Mouse (Mus musculus) heart, embryonic 14.5 days (tissue): ENCODE data around the gene Trpm2. TPM values are rescaled to one million over a fixed set of nuclear protein-coding genes. Genes with fewer than 3 reads are reported as not detected.

Source experiments
- ATAC-seq: fragments of 200-750 bp; cut with Nextera tagmentation; 2 replicates; pipeline ENCODE4 v1.8.0; 2017; ENCODE audit warnings: low read depth, moderate TSS enrichment; ENCODE audit not compliant: insufficient number of reproducible peaks, insufficient read depth, low FRiP score
- H3K27ac ChIP-seq, 2 experiments: fragments of 200-500 bp in 1 of 2; fragments of 300-500 bp in 1 of 2; sonication (generic) in 1 of 2; replicated peaks in 1 of 2; 2 replicates each; pipeline ENCODE4 v1.5.1; 2012 to 2014; ENCODE audit warnings: low read depth in 2 of 2, low read length in 2 of 2, control low read depth in 1 of 2, mild to moderate bottlenecking in 1 of 2, mixed read lengths in 1 of 2; ENCODE audit not compliant: control insufficient read depth in 1 of 2, insufficient read depth in 1 of 2
- H3K27me3 ChIP-seq: fragments of 300-500 bp; sonication (generic); 2 replicates; pipeline ENCODE4 v1.6.1; 2014; ENCODE audit warnings: mild to moderate bottlenecking, low read length, control low read depth; ENCODE audit not compliant: control insufficient read depth, insufficient read depth
- H3K36me3 ChIP-seq: fragments of 300-500 bp; sonication (generic); 2 replicates; pipeline ENCODE4 v1.6.1; 2014; ENCODE audit warnings: mild to moderate bottlenecking, control low read depth, low read length, mixed read lengths; ENCODE audit not compliant: control insufficient read depth, insufficient read depth
- H3K4me1 ChIP-seq, 2 experiments: fragments of 200-500 bp in 1 of 2; fragments of 300-500 bp in 1 of 2; sonication (generic) in 1 of 2; 2 replicates each; pipeline ENCODE4 v1.6.1; 2012 to 2014; ENCODE audit warnings: low read length in 2 of 2, control low read depth in 1 of 2, mixed read lengths in 1 of 2; ENCODE audit not compliant: control insufficient read depth in 2 of 2, insufficient read depth in 2 of 2
- H3K4me2 ChIP-seq: fragments of 300-500 bp; sonication (generic); 2 replicates; pipeline ENCODE4 v1.6.1; 2014; ENCODE audit warnings: mild to moderate bottlenecking, low read length
- H3K4me3 ChIP-seq, 2 experiments: fragments of 200-500 bp in 1 of 2; fragments of 300-500 bp in 1 of 2; sonication (generic) in 1 of 2; 2 replicates each; pipeline ENCODE4 v1.5.1; 2012 to 2014; ENCODE audit warnings: low read length in 2 of 2, mild to moderate bottlenecking in 2 of 2, control low read depth in 1 of 2, low read depth in 1 of 2, moderate library complexity in 1 of 2; ENCODE audit not compliant: control insufficient read depth in 1 of 2, insufficient read depth in 1 of 2
- H3K9ac ChIP-seq: fragments of 300-500 bp; sonication (generic); 2 replicates; pipeline ENCODE4 v1.6.1; 2014; ENCODE audit warnings: mild to moderate bottlenecking, low read length
- H3K9me3 ChIP-seq: fragments of 300-500 bp; sonication (generic); 2 replicates; pipeline ENCODE4 v1.6.1; 2016; ENCODE audit warnings: low read length, control low read depth; ENCODE audit not compliant: control insufficient read depth
- WGBS: fragments of 180-500 bp; shearing (Covaris S2); extraction: QIAGEN DNeasy Blood & Tissue Kit; methylation state at CpG from one replicate; pipeline ENCODE4 v1.1.7; 2014; 5-methylcytosine and 5-hydroxymethylcytosine counted together
- polyA plus RNA-seq: library from polyadenylated mRNA; unstranded; fragments of >200 nt; fragmentation: Nextera tagmentation; extraction: Ambion mirVana; gene quantifications from 2 replicates; pipeline ENCODE4 v1.2.1, GENCODE M21; 2014

The Trpm2 gene
- polyA plus RNA-seq, 1 experiment from 2014 or later, result 0.51 TPM

DNA sequence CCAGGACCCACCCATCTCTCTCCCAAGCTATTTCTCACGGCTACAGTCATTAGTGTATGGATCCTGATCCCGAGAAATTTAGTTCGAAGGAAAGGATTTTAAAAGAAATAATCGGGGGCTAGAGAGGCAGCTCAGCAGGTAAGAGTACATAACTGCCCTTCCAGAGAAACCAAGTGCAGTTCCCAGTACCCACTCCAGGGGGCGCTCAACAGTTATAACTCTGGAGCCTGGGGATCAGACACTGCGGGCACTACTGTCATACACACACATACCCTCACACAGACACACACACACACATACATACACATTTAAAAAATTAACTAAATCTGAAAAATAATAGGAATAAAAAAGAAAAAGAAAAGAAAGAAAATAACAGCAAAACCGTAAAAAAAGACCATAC lies 44.2 kb downstream of the Trpm2 start:
- H3K9me3 ChIP-seq, result no peaks in the 10 kb centered on the region
- ATAC-seq, result no peak
- WGBS, result 31% methylated on average over 7 of the region's 7 CpGs

GRCm38 (mm10) chr10:77922681-77923080 lies 47.7 kb downstream of the Trpm2 start:
- no peak overlapping the region for H3K4me3 ChIP-seq
- no peaks in the 10 kb centered on the region for H3K9me3 ChIP-seq
- H3K27ac ChIP-seq, result no peak overlapping the region
- H3K9ac ChIP-seq, result no peak overlapping the region
- no peak for ATAC-seq
- H3K36me3 ChIP-seq, result no peaks in the 10 kb centered on the region
- 60% methylated on average over 4 of the region's 4 CpGs for WGBS
- H3K4me2 ChIP-seq, result no peak overlapping the region
- peaks cover 3% of the 10 kb centered on the region; the same call in 1 of the 2 replicates for H3K27me3 ChIP-seq
- H3K4me1 ChIP-seq, result no peaks in the 10 kb centered on the region

More for the DNA sequence above, 44.2 kb downstream of the Trpm2 start:
- Histone ChIP-seq H3K27me3 (peaks cover 3% of the 10 kb centered on the region; the same call in 1 of the 2 replicates), H3K27ac (no peak overlapping the region), H3K4me3 (no peak overlapping the region), H3K36me3 (no peaks in the 10 kb centered on the region), H3K4me2 (no peak overlapping the region), H3K9ac (no peak overlapping the region), H3K4me1 (no peaks in the 10 kb centered on the region)

GRCm38 (mm10) chr10:77921009-77921408 lies 49.4 kb downstream of the Trpm2 start:
- Histone ChIP-seq H3K9ac (no peak overlapping the region), H3K27me3 (peaks cover 3% of the 10 kb centered on the region; the same call in 1 of the 2 replicates), H3K4me2 (no peak overlapping the region), H3K4me3 (no peak overlapping the region), H3K27ac (no peak overlapping the region), H3K4me1 (no peaks in the 10 kb centered on the region), H3K9me3 (no peaks in the 10 kb centered on the region), H3K36me3 (no peaks in the 10 kb centered on the region)
- WGBS, result 65% methylated on average over 5 of the region's 5 CpGs
- 0 out of 2 replicates have a peak, but pooled peaks have one; percentile 43 for ATAC-seq

DNA sequence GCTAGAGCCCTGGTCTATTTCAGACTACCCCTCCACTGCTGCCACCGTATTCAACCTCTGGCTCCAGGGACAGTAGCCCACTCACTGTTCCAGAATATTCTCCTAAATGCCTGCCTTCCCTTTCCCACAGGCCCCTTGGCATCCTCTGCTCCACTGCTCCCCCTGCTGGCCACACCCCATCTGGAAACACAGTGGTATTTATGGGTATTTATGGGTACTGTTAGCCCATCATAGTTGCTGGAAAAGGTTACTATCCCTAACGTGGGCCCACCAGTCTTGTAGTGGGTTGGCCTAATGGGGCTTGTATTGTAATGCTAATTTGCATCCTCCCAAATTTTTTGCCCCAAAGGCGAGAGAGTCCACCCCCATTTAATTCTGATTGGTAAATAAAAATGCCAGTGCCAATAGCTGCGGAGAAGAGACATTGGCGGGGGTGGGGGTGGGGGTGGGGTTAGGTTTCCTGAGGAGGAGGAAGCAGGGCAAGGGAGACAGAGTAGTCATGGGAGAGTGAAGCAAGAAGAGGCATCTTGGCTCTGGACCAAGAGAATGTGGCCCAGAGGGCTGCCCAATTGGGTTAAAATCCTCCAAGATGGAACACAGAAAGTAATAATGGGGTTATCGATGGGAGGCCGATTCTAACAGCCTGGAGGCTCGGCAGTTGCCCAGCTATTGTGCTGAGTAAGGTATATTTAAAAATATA lies 53.6 kb downstream of the Trpm2 start:
- no peak overlapping the region for H3K9ac ChIP-seq
- no peaks in the 10 kb centered on the region; the same call in 1 of the 2 replicates for H3K27me3 ChIP-seq
- H3K4me2 ChIP-seq, result no peak overlapping the region
- peaks cover 12 to 15% of the 10 kb centered on the region in 2 experiments for H3K4me1 ChIP-seq
- no peaks in the 10 kb centered on the region for H3K9me3 ChIP-seq
- 60% methylated on average over 8 of the region's 8 CpGs for WGBS
- no peak for ATAC-seq
- no peak overlapping the region for H3K4me3 ChIP-seq
- no peak overlapping the region for H3K27ac ChIP-seq
- H3K36me3 ChIP-seq, result no peaks in the 10 kb centered on the region

- H3K27ac ChIP-seq, result 0 out of 4 replicates have a peak overlapping the region, but pooled peaks of 1 of the 2 experiments have one; percentile 35
These were observed 57.1 kb downstream of the Trpm2 start for GRCm38 (mm10) chr10:77913292-77913691.

DNA sequence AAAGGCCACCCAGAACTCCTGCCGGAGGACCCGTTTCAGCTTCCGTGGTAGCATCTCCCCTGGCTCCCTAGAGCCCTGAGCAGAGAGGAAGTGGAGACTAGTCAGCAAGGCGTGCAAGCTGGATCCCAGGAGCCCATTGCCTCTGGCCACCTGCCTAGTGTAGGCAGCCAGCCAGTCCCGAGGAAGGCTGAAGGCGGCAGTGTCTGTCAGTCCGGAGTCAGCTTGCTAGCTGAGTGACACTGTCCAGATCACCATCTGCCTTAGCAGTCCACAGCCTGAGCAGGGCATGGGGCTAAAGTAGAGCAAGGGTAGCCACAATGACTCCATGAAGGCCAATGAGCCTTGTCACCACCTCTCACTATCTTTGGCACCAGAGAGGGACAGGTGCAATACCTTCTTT lies 57.8 kb downstream of the Trpm2 start:
- no peak overlapping the region for H3K4me2 ChIP-seq
- WGBS, result 15% methylated on average over 7 of the region's 7 CpGs

More at GRCm38 (mm10) chr10:77913292-77913691, 57.1 kb downstream of the Trpm2 start:
- Histone ChIP-seq H3K9ac (no peak overlapping the region), H3K4me1 (peaks cover 12 to 15% of the 10 kb centered on the region in 2 experiments), H3K9me3 (no peaks in the 10 kb centered on the region), H3K4me2 (no peak overlapping the region), H3K36me3 (no peaks in the 10 kb centered on the region), H3K27me3 (no peaks in the 10 kb centered on the region), H3K4me3 (no peak overlapping the region)
- WGBS, result 54% methylated on average over 4 of the region's 4 CpGs
- ATAC-seq, result no peak

GRCm38 (mm10) chr10:77902894-77903715 lies 67.3 kb downstream of the Trpm2 start:
- Histone ChIP-seq H3K27me3 (peaks cover 8% of the 10 kb centered on the region; the same call in 1 of the 2 replicates), H3K9me3 (no peaks in the 10 kb centered on the region), H3K9ac (peak overlapping the region; percentile 21; the same call in 1 of the 2 replicates), H3K27ac (no peak overlapping the region), H3K4me2 (peak overlapping the region; percentile 93), H3K36me3 (no peaks in the 10 kb centered on the region), H3K4me1 (peaks cover 5% of the 10 kb centered on the region in 2 experiments; a peak in 2 of 4 replicates), H3K4me3 (peak overlapping the region; percentile 62 to 66)
- 7% methylated on average over 35 of the region's 35 CpGs for WGBS
- no peak; the same call in 1 of the 2 replicates for ATAC-seq

More for the DNA sequence above, 57.8 kb downstream of the Trpm2 start:
- Histone ChIP-seq H3K27me3 (no peaks in the 10 kb centered on the region), H3K4me3 (no peak overlapping the region), H3K27ac (peak overlapping the region; percentile 30 to 35; a peak in 1 of 4 replicates), H3K36me3 (no peaks in the 10 kb centered on the region), H3K9me3 (no peaks in the 10 kb centered on the region), H3K9ac (no peak overlapping the region), H3K4me1 (peaks cover 12 to 15% of the 10 kb centered on the region in 2 experiments)
- peak; percentile 86 for ATAC-seq
